Mouse (Mus musculus) liver, embryonic 14.5 days (tissue): ENCODE data around the gene Slc44a1.

ENCODE experiments used
- CTCF ChIP-seq: IDR thresholded peaks from 2 replicates; pipeline ENCODE4 v1.5.1; 2016; ENCODE audit warnings: antibody characterized with exemption, low read depth, control low read depth
- EP300 ChIP-seq: IDR thresholded peaks from 2 replicates; pipeline ENCODE4 v1.6.1; 2016; ENCODE audit warnings: antibody characterized with exemption, low read depth

GRCm38 (mm10) chr4:53595246-53596062, 155.2 kb downstream of the Slc44a1 start:
- TF ChIP-seq CTCF (no peak), EP300 (no peak)
